Mouse (Mus musculus) heart, embryonic 16.5 days (tissue): ENCODE data around the gene Rbm33. TPM values are rescaled to one million over a fixed set of nuclear protein-coding genes. Genes with fewer than 3 reads are reported as not detected.

ENCODE experiments used
- ATAC-seq: fragments of 200-750 bp; cut with Nextera tagmentation; replicated peaks from 2 replicates; pipeline ENCODE4 v1.8.0; 2017; ENCODE audit warnings: moderate number of reproducible peaks; ENCODE audit not compliant: insufficient read depth, low FRiP score; ENCODE audit errors: extremely low read depth
- H3K27ac ChIP-seq: fragments of 300-500 bp; sonication (generic); 2 replicates; pipeline ENCODE4 v1.5.1; 2014; ENCODE audit warnings: mild to moderate bottlenecking, low read length, control low read depth, moderate library complexity
- H3K27me3 ChIP-seq: fragments of 300-500 bp; sonication (generic); 2 replicates; pipeline ENCODE4 v1.6.1; 2014; ENCODE audit warnings: low read length, mixed read lengths; ENCODE audit not compliant: control insufficient read depth, insufficient read depth
- H3K36me3 ChIP-seq: fragments of 300-500 bp; sonication (generic); 2 replicates; pipeline ENCODE4 v1.6.1; 2014; ENCODE audit not compliant: control insufficient read depth, insufficient read depth
- H3K4me1 ChIP-seq: fragments of 300-500 bp; sonication (generic); 2 replicates; pipeline ENCODE4 v1.6.1; 2014; ENCODE audit warnings: low read length, mixed read lengths; ENCODE audit not compliant: control insufficient read depth, insufficient read depth
- H3K4me2 ChIP-seq: fragments of 300-500 bp; sonication (generic); 2 replicates; pipeline ENCODE4 v1.6.1; 2014; ENCODE audit warnings: low read depth, mild to moderate bottlenecking, control low read depth, low read length
- H3K4me3 ChIP-seq: fragments of 300-500 bp; sonication (generic); 2 replicates; pipeline ENCODE4 v1.5.1; 2014; ENCODE audit warnings: mild to moderate bottlenecking, control low read depth, low read length
- H3K9ac ChIP-seq: fragments of 300-500 bp; sonication (generic); 2 replicates; pipeline ENCODE4 v1.6.1; 2014; ENCODE audit warnings: low read length, control low read depth
- H3K9me3 ChIP-seq: fragments of 300-500 bp; sonication (generic); replicated peaks from 2 replicates; pipeline ENCODE4 v1.6.1; 2016; ENCODE audit warnings: low read length; ENCODE audit not compliant: control insufficient read depth
- WGBS: fragments of 180-500 bp; shearing (Covaris S2); extraction: QIAGEN DNeasy Blood & Tissue Kit; methylation state at CpG from one replicate; pipeline ENCODE4 v1.1.7; 2014; 5-methylcytosine and 5-hydroxymethylcytosine counted together
- polyA plus RNA-seq: library from polyadenylated mRNA; unstranded; fragments of >200 nt; fragmentation: Nextera tagmentation; extraction: Ambion mirVana; gene quantifications from 2 replicates; pipeline ENCODE4 v1.2.1, GENCODE M21; 2015

Gene Rbm33
- polyA plus RNA-seq, 1 experiment from 2014 or later: 9.2 TPM

GRCm38 (mm10) chr5:28466760-28467306 is 149.9 kb downstream of the Rbm33 start, which contains the start of gene Shh:
Gene Shh (minus strand): TSS chr5:28467256.
- 1% methylated on average over 31 of the region's 31 CpGs for WGBS
- no peak for ATAC-seq
- peak within 1 kb of the TSS; percentile 57 for H3K4me2 ChIP-seq
- H3K36me3 ChIP-seq: no peaks in the 10 kb centered on the region
- H3K27me3 ChIP-seq: peaks cover 97% of the 10 kb centered on the region
- H3K9me3 ChIP-seq: no peaks in the 10 kb centered on the region
- H3K4me3 ChIP-seq: peak within 1 kb of the TSS; percentile 33
- peaks cover 5% of the 10 kb centered on the region; the same call in 1 of the 2 replicates for H3K4me1 ChIP-seq
- H3K27ac ChIP-seq: no peak within 1 kb of the TSS
- no peak within 1 kb of the TSS; the same call in 1 of the 2 replicates for H3K9ac ChIP-seq

Other genes with a start within 250 kb of the Rbm33 start
- 21.8 and 25.7 TPM in 2 replicates for gene Insig1, start 245.8 kb upstream of the Rbm33 start, polyA plus RNA-seq
- gene En2, start 151.4 kb upstream of the Rbm33 start, polyA plus RNA-seq: not detected in 2 replicates
- gene Cnpy1, start 71.3 kb upstream of the Rbm33 start, polyA plus RNA-seq: not detected in 2 replicates
- gene Shh, start 150.1 kb downstream of the Rbm33 start, polyA plus RNA-seq: 0.14 and 0.82 TPM in 2 replicates